Mouse (Mus musculus): ENCODE results near the gene Hspa4l. TPM values are rescaled to one million over a fixed set of nuclear protein-coding genes. Genes with fewer than 3 reads are reported as not detected.

The Hspa4l gene
- polyA plus RNA-seq, 1 experiment from 2014 or later = 4.6 TPM

Other genes with a start within 250 kb of the Hspa4l start
- gene Intu, start 213.2 kb upstream of the Hspa4l start, polyA plus RNA-seq (2015; fragmentation: Nextera tagmentation; extraction: Ambion mirVana) = 3.0 and 3.3 TPM in 2 replicates
- 0.17 and 0.25 TPM in 2 replicates for gene Slc25a31, start 35.6 kb upstream of the Hspa4l start, polyA plus RNA-seq (2015; fragmentation: Nextera tagmentation; extraction: Ambion mirVana)
- gene Plk4, start 55.5 kb downstream of the Hspa4l start, polyA plus RNA-seq (2015; fragmentation: Nextera tagmentation; extraction: Ambion mirVana) = 53.0 and 55.2 TPM in 2 replicates
- gene Mfsd8, start 102.4 kb downstream of the Hspa4l start, polyA plus RNA-seq (2015; fragmentation: Nextera tagmentation; extraction: Ambion mirVana) = 6.9 and 7.7 TPM in 2 replicates
- gene Abhd18, start 102.5 kb downstream of the Hspa4l start, polyA plus RNA-seq (2015; fragmentation: Nextera tagmentation; extraction: Ambion mirVana) = 8.5 and 10.5 TPM in 2 replicates
- 0.28 and 0.37 TPM in 2 replicates for gene 1700034I23Rik, start 158.0 kb downstream of the Hspa4l start, polyA plus RNA-seq (2015; fragmentation: Nextera tagmentation; extraction: Ambion mirVana)
- 1.5 and 1.6 TPM in 2 replicates for gene Larp1b, start 205.3 kb downstream of the Hspa4l start, polyA plus RNA-seq (2015; fragmentation: Nextera tagmentation; extraction: Ambion mirVana)

Data from limb, embryonic 13.5 days (tissue).